In the genomic region with DNA sequence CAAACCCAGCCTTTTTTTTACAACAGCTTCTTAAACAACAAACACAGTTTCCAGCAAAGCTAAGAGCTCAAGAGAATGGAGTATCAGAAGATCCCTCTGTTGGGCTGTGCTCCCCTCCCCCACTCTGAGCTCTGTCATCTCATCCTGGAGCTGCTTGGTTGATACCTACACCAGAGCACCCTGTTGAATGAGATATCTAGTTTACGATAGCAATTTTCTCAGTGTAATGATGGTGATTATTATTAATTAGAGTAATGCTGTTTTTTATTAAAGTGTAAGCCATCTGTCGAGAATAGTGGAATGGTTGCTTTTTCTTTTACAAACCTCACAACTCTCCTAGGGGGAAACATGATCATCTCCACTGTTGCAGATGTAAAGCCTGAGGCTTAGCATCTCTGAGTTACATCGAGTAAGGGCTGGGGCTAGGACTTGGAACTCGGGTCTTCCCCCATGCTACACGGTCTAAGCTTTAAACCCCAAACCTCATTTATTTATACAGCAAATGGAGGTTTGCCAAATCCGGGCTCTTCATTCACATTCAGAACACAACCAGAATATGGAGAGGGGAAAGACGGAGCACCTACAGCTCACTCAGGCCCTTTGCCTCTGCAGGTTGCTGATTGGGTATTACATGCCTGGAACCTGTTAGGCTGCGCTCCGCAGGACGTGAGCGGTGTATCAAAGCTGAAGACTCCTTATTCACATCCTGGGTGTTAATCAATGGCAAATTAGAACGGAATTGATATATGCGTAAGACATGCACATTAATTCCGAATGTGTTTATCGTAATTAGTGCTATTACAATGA, we compare ENCODE assay signal across 26 mouse cellular contexts.
DNase-seq lines count a peak whose midpoint lies in the region; ATAC-seq and TF ChIP-seq lines count a peak whose summit lies in the region.
"Had no signal": no experiment of that assay in that cellular context is flagged by ENCODE, and none has a peak within 500 bp of the region (broad histone marks: within the 10 kb centered on the region; RNA-seq: fewer than 3 reads in every experiment).

No protein-coding gene starts in this region.

- no peak overlapping the region for H3K4me2 ChIP-seq in hindbrain, postnatal 0 days (ENCODE audit: low read depth, low read length)
- H3K4me2 ChIP-seq in hindbrain, embryonic 14.5 days (replicated peaks), result no peak overlapping the region
- no peak overlapping the region for H3K4me2 ChIP-seq in neural tube, embryonic 12.5 days (replicated peaks)
- H3K4me2 ChIP-seq in forebrain, postnatal 0 days (ENCODE audit: low read depth), result peak overlapping the region; percentile 29
- peak overlapping the region; percentile 24; the same call in 1 of the 2 replicates for H3K4me2 ChIP-seq in neural tube, embryonic 15.5 days
- no peak overlapping the region for H3K4me2 ChIP-seq in liver, embryonic 12.5 days
- H3K4me2 ChIP-seq: heart, embryonic 11.5 days; intestine, embryonic 15.5 days; limb, embryonic 15.5 days; liver, embryonic 15.5 days had no signal

- no peak for TF ChIP-seq CTCF in hindbrain, postnatal 0 days (IDR thresholded peaks at IDR 0.05; ENCODE audit: low read depth)
- no peak for TF ChIP-seq CTCF in forebrain, postnatal 0 days (IDR thresholded peaks at IDR 0.05; ENCODE audit: low read depth)

- H3K9ac ChIP-seq in hindbrain, postnatal 0 days (replicated peaks; ENCODE audit: low read length), result no peak overlapping the region
- no peak overlapping the region for H3K9ac ChIP-seq in hindbrain, embryonic 14.5 days
- H3K9ac ChIP-seq in neural tube, embryonic 12.5 days, result no peak overlapping the region
- no peak overlapping the region for H3K9ac ChIP-seq in forebrain, postnatal 0 days
- no peak overlapping the region for H3K9ac ChIP-seq in neural tube, embryonic 15.5 days (replicated peaks)
- no peak overlapping the region for H3K9ac ChIP-seq in liver, embryonic 12.5 days
- H3K9ac ChIP-seq: intestine, embryonic 15.5 days; limb, embryonic 15.5 days; liver, embryonic 15.5 days had no signal

- DNase-seq in hindbrain, postnatal 0 days (ENCODE audit: low spot score), result peak; percentile 23
- DNase-seq in hindbrain, embryonic 14.5 days (ENCODE audit: low spot score), result no peak
- no peak for DNase-seq in neural tube, embryonic 10.5 days (ENCODE audit: extremely low spot score, low spot score)
- DNase-seq in forebrain, postnatal 0 days, result peak; percentile 21
- DNase-seq in lung, postnatal 36 days, result no peak
- DNase-seq: adrenal gland, postnatal 10 days; B cell, adult 2 months; cerebellum, adult 8-10 months; cerebellum, postnatal 36 days; gastrocnemius, postnatal 14 days; heart, adult 11 months; kidney, adult 8-10 months; kidney, postnatal 10 days; layer of hippocampus, postnatal 36 days; right cerebral cortex, postnatal 25 days; spleen, adult 18-20 months had no signal

- H3K4me1 ChIP-seq in hindbrain, postnatal 0 days (ENCODE audit: insufficient read depth, low read length), result peaks cover 4% of the 10 kb centered on the region; the same call in 1 of the 2 replicates
- no peaks in the 10 kb centered on the region for H3K4me1 ChIP-seq in hindbrain, embryonic 14.5 days (replicated peaks; ENCODE audit: control insufficient read depth, insufficient read depth, low read length)
- no peaks in the 10 kb centered on the region for H3K4me1 ChIP-seq in neural tube, embryonic 12.5 days
- no peaks in the 10 kb centered on the region; the same call in 1 of the 2 replicates for H3K4me1 ChIP-seq in forebrain, postnatal 0 days (ENCODE audit: insufficient read depth)
- 0 out of 2 replicates have a peak, but pooled peaks cover 11% of the 10 kb centered on the region for H3K4me1 ChIP-seq in neural tube, embryonic 15.5 days
- H3K4me1 ChIP-seq in liver, embryonic 12.5 days, result no peaks in the 10 kb centered on the region
- H3K4me1 ChIP-seq: intestine, embryonic 15.5 days; limb, embryonic 15.5 days; liver, embryonic 15.5 days had no signal

- H3K9me3 ChIP-seq in hindbrain, postnatal 0 days (ENCODE audit: low read length), result no peaks in the 10 kb centered on the region
- H3K9me3 ChIP-seq in hindbrain, embryonic 14.5 days (ENCODE audit: control insufficient read depth, low read length), result no peaks in the 10 kb centered on the region
- no peaks in the 10 kb centered on the region for H3K9me3 ChIP-seq in neural tube, embryonic 12.5 days
- H3K9me3 ChIP-seq in forebrain, postnatal 0 days (ENCODE audit: low read length), result no peaks in the 10 kb centered on the region
- H3K9me3 ChIP-seq in neural tube, embryonic 15.5 days (replicated peaks), result no peaks in the 10 kb centered on the region
- H3K9me3 ChIP-seq in liver, embryonic 12.5 days (replicated peaks), result peaks cover 9% of the 10 kb centered on the region
- H3K9me3 ChIP-seq: intestine, embryonic 15.5 days; limb, embryonic 15.5 days; liver, embryonic 15.5 days had no signal

- 0 out of 2 replicates have a peak, but pooled peaks have one; percentile 56 for ATAC-seq in hindbrain, postnatal 0 days
- ATAC-seq in hindbrain, embryonic 14.5 days (ENCODE audit: low FRiP score), result no peak
- 0 out of 2 replicates have a peak, but pooled peaks have one; percentile 37 for ATAC-seq in neural tube, embryonic 12.5 days (ENCODE audit: low FRiP score, low read depth)
- ATAC-seq in forebrain, postnatal 0 days, result no peak; the same call in 1 of the 2 replicates
- no peak for ATAC-seq in neural tube, embryonic 15.5 days (ENCODE audit: low FRiP score)
- ATAC-seq in liver, embryonic 12.5 days, result no peak
- ATAC-seq: intestine, embryonic 15.5 days; lung, postnatal 0 days had no signal

- no peaks in the 10 kb centered on the region for H3K36me3 ChIP-seq in hindbrain, postnatal 0 days (ENCODE audit: insufficient read depth, low read length)
- no peaks in the 10 kb centered on the region for H3K36me3 ChIP-seq in hindbrain, embryonic 14.5 days (replicated peaks; ENCODE audit: control insufficient read depth, insufficient read depth)
- H3K36me3 ChIP-seq in neural tube, embryonic 12.5 days, result no peaks in the 10 kb centered on the region
- no peaks in the 10 kb centered on the region for H3K36me3 ChIP-seq in forebrain, postnatal 0 days (ENCODE audit: insufficient read depth)
- no peaks in the 10 kb centered on the region for H3K36me3 ChIP-seq in neural tube, embryonic 15.5 days
- no peaks in the 10 kb centered on the region for H3K36me3 ChIP-seq in liver, embryonic 12.5 days
- H3K36me3 ChIP-seq: G1E; intestine, embryonic 15.5 days; limb, embryonic 15.5 days; liver, embryonic 15.5 days had no signal

- H3K27ac ChIP-seq in hindbrain, postnatal 0 days, result no peak overlapping the region
- H3K27ac ChIP-seq in hindbrain, embryonic 14.5 days, result no peak overlapping the region
- no peak overlapping the region for H3K27ac ChIP-seq in neural tube, embryonic 12.5 days
- no peak overlapping the region for H3K27ac ChIP-seq in forebrain, postnatal 0 days (ENCODE audit: low read depth, low read length)
- no peak overlapping the region for H3K27ac ChIP-seq in neural tube, embryonic 15.5 days (replicated peaks)
- H3K27ac ChIP-seq in liver, embryonic 12.5 days, result no peak overlapping the region
- H3K27ac ChIP-seq: intestine, embryonic 15.5 days; limb, embryonic 15.5 days; liver, embryonic 15.5 days had no signal

- H3K27me3 ChIP-seq in hindbrain, postnatal 0 days (ENCODE audit: insufficient read depth, low read length), result no peaks in the 10 kb centered on the region
- H3K27me3 ChIP-seq in hindbrain, embryonic 14.5 days (ENCODE audit: control insufficient read depth, insufficient read depth, low read length), result no peaks in the 10 kb centered on the region
- H3K27me3 ChIP-seq in neural tube, embryonic 12.5 days (replicated peaks), result no peaks in the 10 kb centered on the region
- peaks cover 5% of the 10 kb centered on the region for H3K27me3 ChIP-seq in forebrain, postnatal 0 days (ENCODE audit: insufficient read depth, low read length)
- no peaks in the 10 kb centered on the region for H3K27me3 ChIP-seq in neural tube, embryonic 15.5 days (replicated peaks)
- no peaks in the 10 kb centered on the region for H3K27me3 ChIP-seq in liver, embryonic 12.5 days (replicated peaks)
- H3K27me3 ChIP-seq: CH12.LX; intestine, embryonic 15.5 days; limb, embryonic 15.5 days; liver, embryonic 15.5 days had no signal

- WGBS in hindbrain, postnatal 0 days, result 56% methylated on average over 15 of the region's 15 CpGs
- 63% methylated on average over 15 of the region's 15 CpGs for WGBS in hindbrain, embryonic 14.5 days
- WGBS in neural tube, embryonic 12.5 days, result 75% methylated on average over 15 of the region's 15 CpGs
- WGBS in forebrain, postnatal 0 days, result 21% methylated on average over 15 of the region's 15 CpGs
- WGBS in neural tube, embryonic 15.5 days, result 47% methylated on average over 15 of the region's 15 CpGs
- WGBS in liver, embryonic 12.5 days (ENCODE audit: insufficient replicate concordance), result 63% methylated on average over 15 of the region's 15 CpGs

- no peak overlapping the region for H3K4me3 ChIP-seq in hindbrain, postnatal 0 days (ENCODE audit: low read length)
- H3K4me3 ChIP-seq in hindbrain, embryonic 14.5 days (replicated peaks; ENCODE audit: low read length), result no peak overlapping the region
- H3K4me3 ChIP-seq in neural tube, embryonic 12.5 days, result no peak overlapping the region
- no peak overlapping the region for H3K4me3 ChIP-seq in forebrain, postnatal 0 days (ENCODE audit: low read depth, low read length)
- no peak overlapping the region for H3K4me3 ChIP-seq in neural tube, embryonic 15.5 days (replicated peaks)
- H3K4me3 ChIP-seq in liver, embryonic 12.5 days, result no peak overlapping the region
- H3K4me3 ChIP-seq: intestine, embryonic 15.5 days; limb, embryonic 15.5 days; liver, embryonic 15.5 days had no signal

Comparison
In these comparisons a context has a peak if more than half of its experiments do, and no peak if none do; other contexts are left out.
1. ATAC-seq: peak in hindbrain, postnatal 0 days (single experiment) and neural tube, embryonic 12.5 days (single experiment); none in hindbrain, embryonic 14.5 days (single experiment), forebrain, postnatal 0 days (single experiment), neural tube, embryonic 15.5 days (single experiment) and liver, embryonic 12.5 days (single experiment).
2. DNase-seq: peak in hindbrain, postnatal 0 days (single experiment) and forebrain, postnatal 0 days (single experiment); none in hindbrain, embryonic 14.5 days (single experiment), neural tube, embryonic 10.5 days (single experiment) and lung, postnatal 36 days (single experiment).
3. H3K4me2 ChIP-seq: peak in forebrain, postnatal 0 days (single experiment) and neural tube, embryonic 15.5 days (single experiment); none in hindbrain, postnatal 0 days (single experiment), hindbrain, embryonic 14.5 days (single experiment), neural tube, embryonic 12.5 days (single experiment) and liver, embryonic 12.5 days (single experiment).